Mouse (Mus musculus) kidney, embryonic 14.5 days (tissue): ENCODE measurements at regions not wholly inside any gene's neighbourhood (a gene's known extent, or its start where the extent isn't known, plus 50 kb on each side); places are given as distances from the start of the nearest gene placed in this dataset.

Experiments used
- ATAC-seq: fragments of 200-750 bp; cut with Nextera tagmentation; 2 replicates; pipeline ENCODE4 v1.8.0; 2017; ENCODE audit warnings: moderate number of reproducible peaks, mild to moderate bottlenecking, moderate TSS enrichment, moderate library complexity; ENCODE audit not compliant: low FRiP score, low TSS enrichment
- H3K27ac ChIP-seq: fragments of 300-500 bp; sonication (generic); 2 replicates; pipeline ENCODE4 v1.5.1; 2014; ENCODE audit warnings: low read depth, mild to moderate bottlenecking, low read length, moderate library complexity, mixed read lengths
- H3K27me3 ChIP-seq: fragments of 300-500 bp; sonication (generic); 2 replicates; pipeline ENCODE4 v1.6.1; 2014; ENCODE audit warnings: mild to moderate bottlenecking, low read length; ENCODE audit not compliant: control insufficient read depth, insufficient read depth
- H3K36me3 ChIP-seq: fragments of 300-500 bp; sonication (generic); 2 replicates; pipeline ENCODE4 v1.6.1; 2014; ENCODE audit warnings: low read length, mixed read lengths; ENCODE audit not compliant: control insufficient read depth, insufficient read depth
- H3K4me1 ChIP-seq: fragments of 300-500 bp; sonication (generic); 2 replicates; pipeline ENCODE4 v1.6.1; 2014; ENCODE audit warnings: low read length, mixed read lengths; ENCODE audit not compliant: control insufficient read depth, insufficient read depth
- H3K4me2 ChIP-seq: fragments of 300-500 bp; sonication (generic); replicated peaks from 2 replicates; pipeline ENCODE4 v1.6.1; 2014; ENCODE audit warnings: low read depth, mild to moderate bottlenecking, low read length
- H3K4me3 ChIP-seq: fragments of 300-500 bp; sonication (generic); 2 replicates; pipeline ENCODE4 v1.5.1; 2014; ENCODE audit warnings: mild to moderate bottlenecking, low read length
- H3K9ac ChIP-seq: fragments of 300-500 bp; sonication (generic); 2 replicates; pipeline ENCODE4 v1.6.1; 2014; ENCODE audit warnings: low read depth, mild to moderate bottlenecking, low read length, moderate library complexity
- H3K9me3 ChIP-seq: fragments of 300-500 bp; sonication (generic); 2 replicates; pipeline ENCODE4 v1.6.1; 2016; ENCODE audit warnings: low read length; ENCODE audit not compliant: control insufficient read depth
- WGBS: fragments of 180-500 bp; shearing (Covaris S2); extraction: QIAGEN DNeasy Blood & Tissue Kit; methylation state at CpG from one replicate; pipeline ENCODE4 v1.1.7; 2014; 5-methylcytosine and 5-hydroxymethylcytosine counted together

- Histone ChIP-seq H3K36me3 (no peaks in the 10 kb centered on the region), H3K27me3 (0 out of 2 replicates have a peak, but pooled peaks cover 2% of the 10 kb centered on the region), H3K4me2 (no peak overlapping the region), H3K9ac (no peak overlapping the region), H3K4me1 (no peaks in the 10 kb centered on the region), H3K4me3 (no peak overlapping the region), H3K27ac (no peak overlapping the region), H3K9me3 (no peaks in the 10 kb centered on the region)
- 76% methylated on average over 5 of the region's 5 CpGs for WGBS
- no peak for ATAC-seq
Observed at GRCm38 (mm10) chr2:92678276-92678930, 78.9 kb downstream of the Chst1 start.

GRCm38 (mm10) chr2:92678999-92679704, 79.6 kb downstream of the Chst1 start:
- Histone ChIP-seq H3K36me3 (no peaks in the 10 kb centered on the region), H3K27ac (no peak overlapping the region), H3K9me3 (no peaks in the 10 kb centered on the region), H3K27me3 (0 out of 2 replicates have a peak, but pooled peaks cover 2% of the 10 kb centered on the region), H3K4me1 (no peaks in the 10 kb centered on the region), H3K4me2 (no peak overlapping the region), H3K4me3 (no peak overlapping the region), H3K9ac (no peak overlapping the region)
- no peak for ATAC-seq
- WGBS, result 79% methylated on average over 3 of the region's 3 CpGs

DNA sequence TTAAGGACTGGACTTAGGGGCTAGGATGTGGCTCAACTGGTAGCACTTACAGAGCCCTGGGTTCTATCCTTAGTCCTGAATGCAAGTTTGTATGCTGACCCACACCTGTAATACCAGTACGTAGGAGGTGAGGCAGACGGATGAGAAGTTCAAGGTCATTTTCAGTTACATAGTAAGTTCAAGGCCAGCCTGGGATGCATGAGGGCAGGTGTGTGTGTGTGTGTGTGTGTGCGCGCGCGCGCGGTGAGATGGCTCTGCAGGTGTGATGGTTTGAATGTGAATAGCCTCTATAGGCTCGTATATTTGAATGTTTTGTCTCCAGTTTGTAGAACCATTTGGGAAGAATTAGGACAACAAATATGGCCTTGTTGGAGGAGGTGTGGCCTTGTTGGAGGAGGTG, 82.7 kb downstream of the Chst1 start:
- Histone ChIP-seq H3K27me3 (no peaks in the 10 kb centered on the region), H3K36me3 (no peaks in the 10 kb centered on the region), H3K4me3 (no peak overlapping the region), H3K4me1 (no peaks in the 10 kb centered on the region), H3K4me2 (no peak overlapping the region), H3K9me3 (no peaks in the 10 kb centered on the region), H3K27ac (no peak overlapping the region), H3K9ac (no peak overlapping the region)
- ATAC-seq, result no peak
- WGBS, result 94% methylated on average over 9 of the region's 9 CpGs

- WGBS, result 60% methylated on average over 1 of the region's 1 CpGs
- Histone ChIP-seq H3K4me3 (no peak overlapping the region), H3K27me3 (no peaks in the 10 kb centered on the region), H3K9me3 (no peaks in the 10 kb centered on the region), H3K4me2 (no peak overlapping the region), H3K9ac (no peak overlapping the region), H3K4me1 (peaks cover 4% of the 10 kb centered on the region; the same call in 1 of the 2 replicates), H3K27ac (no peak overlapping the region), H3K36me3 (no peaks in the 10 kb centered on the region)
- peak; percentile 64; the same call in 1 of the 2 replicates for ATAC-seq
Observed at GRCm38 (mm10) chr2:92687702-92688101, 88.2 kb downstream of the Chst1 start.

GRCm38 (mm10) chr2:92689203-92689602, 89.7 kb downstream of the Chst1 start:
- peaks cover 4% of the 10 kb centered on the region; the same call in 1 of the 2 replicates for H3K4me1 ChIP-seq
- no peaks in the 10 kb centered on the region for H3K36me3 ChIP-seq
- H3K27me3 ChIP-seq, result no peaks in the 10 kb centered on the region
- H3K9ac ChIP-seq, result no peak overlapping the region
- H3K4me3 ChIP-seq, result no peak overlapping the region
- WGBS, result 30% methylated on average over 2 of the region's 2 CpGs
- H3K27ac ChIP-seq, result no peak overlapping the region
- no peaks in the 10 kb centered on the region for H3K9me3 ChIP-seq
- H3K4me2 ChIP-seq, result no peak overlapping the region
- ATAC-seq, result no peak

- Histone ChIP-seq H3K4me2 (no peak overlapping the region), H3K9me3 (no peaks in the 10 kb centered on the region), H3K9ac (no peak overlapping the region), H3K4me3 (no peak overlapping the region), H3K27me3 (no peaks in the 10 kb centered on the region), H3K36me3 (no peaks in the 10 kb centered on the region), H3K4me1 (peaks cover 4% of the 10 kb centered on the region; the same call in 1 of the 2 replicates), H3K27ac (no peak overlapping the region)
- WGBS, result 86% methylated on average over 2 of the region's 2 CpGs
- ATAC-seq, result no peak
Observed at GRCm38 (mm10) chr2:92690304-92690703, 90.8 kb downstream of the Chst1 start.

DNA sequence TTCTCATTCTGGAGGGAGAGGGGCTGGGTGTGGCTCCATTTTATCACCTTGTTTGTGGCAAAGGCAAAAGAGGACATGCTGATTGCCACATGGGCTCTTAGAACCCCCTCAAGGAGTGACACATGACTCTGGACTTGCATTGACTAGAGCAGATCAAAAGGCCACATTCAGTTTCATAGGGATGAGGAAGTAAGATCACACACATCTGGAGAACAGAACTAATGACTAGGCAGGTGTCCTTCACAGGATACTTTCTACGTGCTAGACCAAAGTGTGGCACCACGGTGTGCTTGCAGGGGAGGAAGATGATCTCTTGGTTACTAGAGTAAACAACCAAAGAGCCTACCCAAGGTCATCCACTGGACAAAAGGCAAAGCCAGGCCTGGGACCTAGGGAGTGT, 91.9 kb downstream of the Chst1 start:
- Histone ChIP-seq H3K27ac (no peak overlapping the region), H3K4me1 (peaks cover 4% of the 10 kb centered on the region; the same call in 1 of the 2 replicates), H3K9me3 (no peaks in the 10 kb centered on the region), H3K27me3 (no peaks in the 10 kb centered on the region), H3K36me3 (no peaks in the 10 kb centered on the region), H3K4me3 (no peak overlapping the region), H3K9ac (no peak overlapping the region), H3K4me2 (no peak overlapping the region)
- 68% methylated on average over 2 of the region's 2 CpGs for WGBS
- no peak for ATAC-seq

GRCm38 (mm10) chr2:92692623-92693022, 93.1 kb downstream of the Chst1 start:
- Histone ChIP-seq H3K27ac (no peak overlapping the region), H3K4me3 (no peak overlapping the region), H3K36me3 (no peaks in the 10 kb centered on the region), H3K9ac (no peak overlapping the region), H3K4me2 (no peak overlapping the region), H3K4me1 (peaks cover 4% of the 10 kb centered on the region; the same call in 1 of the 2 replicates), H3K9me3 (no peaks in the 10 kb centered on the region), H3K27me3 (no peaks in the 10 kb centered on the region)
- 68% methylated on average over 1 of the region's 1 CpGs for WGBS
- no peak for ATAC-seq

DNA sequence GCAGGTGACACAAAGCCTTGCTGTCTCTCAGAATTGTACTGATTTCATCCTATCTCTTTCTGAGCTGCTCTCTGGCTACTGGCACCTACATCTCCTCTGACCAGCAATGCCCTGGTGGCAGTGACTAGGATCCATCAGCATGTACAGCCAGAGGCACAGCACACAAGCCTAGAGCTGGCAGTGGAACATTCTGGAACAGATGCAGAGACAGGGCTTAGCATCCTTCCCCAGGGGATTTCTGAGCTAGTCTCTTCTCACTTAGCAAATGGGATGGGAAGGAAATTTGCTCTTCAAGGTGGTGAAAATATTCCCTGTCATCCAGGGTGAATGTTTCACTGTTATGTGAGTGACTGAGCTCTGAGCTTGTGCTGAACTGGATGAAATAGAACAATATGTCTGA, 93.5 kb downstream of the Chst1 start:
- H3K4me1 ChIP-seq, result peaks cover 4% of the 10 kb centered on the region; the same call in 1 of the 2 replicates
- no peaks in the 10 kb centered on the region for H3K9me3 ChIP-seq
- no peaks in the 10 kb centered on the region for H3K36me3 ChIP-seq
- H3K9ac ChIP-seq, result no peak overlapping the region
- no peak for ATAC-seq
- no peaks in the 10 kb centered on the region for H3K27me3 ChIP-seq
- no peak overlapping the region for H3K27ac ChIP-seq
- H3K4me3 ChIP-seq, result no peak overlapping the region
- no peak overlapping the region for H3K4me2 ChIP-seq
